Mouse (Mus musculus) bone marrow, adult 2 months (tissue): Measurements from ENCODE around the gene Pdia6.

ENCODE experiments used
- CTCF ChIP-seq: fragments of 200-500 bp; IDR thresholded peaks from 2 replicates; pipeline ENCODE4 v1.5.1; 2011; ENCODE audit warnings: low read length, control low read depth; ENCODE audit not compliant: control insufficient read depth, insufficient read depth
- POLR2A ChIP-seq: fragments of 200-500 bp; IDR thresholded peaks from 2 replicates; pipeline ENCODE4 v1.6.1; 2011; ENCODE audit warnings: low read depth, mild to moderate bottlenecking, control low read depth, low read length, borderline replicate concordance; ENCODE audit not compliant: control insufficient read depth

- TF ChIP-seq CTCF (no peak), POLR2A (no peak)
These were observed 34.8 kb upstream of the Pdia6 start for GRCm38 (mm10) chr12:17231513-17231912.
